Mouse (Mus musculus) heart, adult 2 months (tissue): ENCODE measurements at regions not wholly inside any gene's neighbourhood (a gene's known extent, or its start where the extent isn't known, plus 50 kb on each side); places are given as distances from the start of the nearest gene placed in this dataset.

Source experiments
- CTCF ChIP-seq: fragments of 200-600 bp; IDR thresholded peaks from 2 replicates; pipeline ENCODE4 v1.8.1; 2022; ENCODE audit warnings: antibody characterized with exemption, mild to moderate bottlenecking, moderate library complexity
- EP300 ChIP-seq: fragments of 200-500 bp; IDR thresholded peaks from 2 replicates; pipeline ENCODE4 v1.6.1; 2011; ENCODE audit warnings: low read depth, low read length, control low read depth; ENCODE audit not compliant: insufficient read depth
- POLR2A ChIP-seq: fragments of 200-500 bp; IDR thresholded peaks from 2 replicates; pipeline ENCODE4 v1.6.1; 2011; ENCODE audit warnings: mild to moderate bottlenecking, low read depth, low read length, control low read depth; ENCODE audit not compliant: insufficient read depth

DNA sequence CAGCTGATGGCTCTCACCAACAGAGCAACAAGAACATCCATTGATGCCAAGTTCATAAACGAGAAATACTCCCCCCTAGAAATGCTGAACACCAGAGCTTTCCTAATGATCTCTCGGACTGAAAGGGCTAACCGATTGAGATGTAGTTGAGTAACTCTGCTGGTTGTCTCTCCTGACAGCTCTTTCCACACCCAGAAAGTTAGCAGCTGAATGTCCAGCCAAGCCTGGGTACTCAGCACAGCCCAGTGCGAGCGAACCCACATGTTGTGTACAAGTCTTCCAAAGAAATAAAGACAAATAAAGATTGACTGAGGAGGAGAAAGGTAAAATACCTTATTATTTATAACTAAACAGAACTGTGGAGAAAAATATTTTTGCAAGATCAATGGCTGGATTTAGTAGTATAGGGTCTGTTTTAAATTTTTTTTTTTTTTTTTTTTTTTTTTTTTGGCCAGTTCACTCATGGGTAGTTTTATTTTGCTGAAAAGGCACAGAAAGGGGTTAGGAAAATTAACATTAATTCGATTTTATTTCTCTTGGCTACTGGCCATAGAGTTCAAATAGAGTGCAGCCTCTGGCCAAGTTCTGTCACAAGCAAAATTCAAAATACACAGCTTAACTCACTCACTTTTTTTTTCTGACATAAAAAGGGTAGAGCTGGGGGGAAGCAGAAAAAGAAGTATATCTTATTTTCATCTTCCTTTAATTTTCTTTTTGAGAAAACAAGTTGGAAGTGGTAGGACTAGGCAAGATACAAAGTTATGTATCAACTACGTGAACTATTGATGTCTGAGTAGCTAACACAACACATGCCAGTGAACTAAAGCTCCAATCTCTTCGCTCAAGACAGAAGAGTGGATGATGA is 261.2 kb upstream of the Npvf start:
- TF ChIP-seq CTCF = no peak
- TF ChIP-seq POLR2A = no peak
- no peak for TF ChIP-seq EP300
